Mouse (Mus musculus) intestine, embryonic 14.5 days (tissue): ENCODE results near the gene Fuk. TPM values are rescaled to one million over a fixed set of nuclear protein-coding genes. Genes with fewer than 3 reads are reported as not detected.

Experiments used
- ATAC-seq: fragments of 200-750 bp; cut with Nextera tagmentation; replicated peaks from 2 replicates; pipeline ENCODE4 v1.8.0; 2017; ENCODE audit warnings: low read depth, moderate number of reproducible peaks, moderate TSS enrichment, moderate library complexity; ENCODE audit not compliant: low FRiP score, low TSS enrichment
- DNase-seq: peaks from one replicate; pipeline ENCODE4 v3.0.0-alpha.2; 2018; ENCODE audit warnings: low spot score
- H3K27ac ChIP-seq: fragments of 300-500 bp; sonication (generic); 2 replicates; pipeline ENCODE4 v1.5.1; 2014; ENCODE audit warnings: low read depth, mild to moderate bottlenecking, control low read depth
- H3K27me3 ChIP-seq: fragments of 300-500 bp; sonication (generic); replicated peaks from 2 replicates; pipeline ENCODE4 v1.6.1; 2014; ENCODE audit warnings: low read length, control low read depth; ENCODE audit not compliant: control insufficient read depth, insufficient read depth
- H3K36me3 ChIP-seq: fragments of 300-500 bp; sonication (generic); 2 replicates; pipeline ENCODE4 v1.6.1; 2014; ENCODE audit warnings: low read length, control low read depth; ENCODE audit not compliant: control insufficient read depth, insufficient read depth
- H3K4me1 ChIP-seq: fragments of 300-500 bp; sonication (generic); replicated peaks from 2 replicates; pipeline ENCODE4 v1.6.1; 2014; ENCODE audit warnings: low read length, control low read depth, mixed read lengths; ENCODE audit not compliant: control insufficient read depth, insufficient read depth
- H3K4me2 ChIP-seq: fragments of 300-500 bp; sonication (generic); 2 replicates; pipeline ENCODE4 v1.6.1; 2014; ENCODE audit warnings: low read length
- H3K4me3 ChIP-seq: fragments of 300-500 bp; sonication (generic); 2 replicates; pipeline ENCODE4 v1.5.1; 2014; ENCODE audit warnings: low read depth, low read length, control low read depth, mixed read lengths
- H3K9ac ChIP-seq: fragments of 300-500 bp; sonication (generic); 2 replicates; pipeline ENCODE4 v1.6.1; 2014; ENCODE audit warnings: mild to moderate bottlenecking, low read length
- H3K9me3 ChIP-seq: fragments of 300-500 bp; sonication (generic); 2 replicates; pipeline ENCODE4 v1.6.1; 2016; ENCODE audit warnings: low read length, control low read depth; ENCODE audit not compliant: control insufficient read depth
- WGBS: fragments of 180-500 bp; shearing (Covaris S2); extraction: QIAGEN DNeasy Blood & Tissue Kit; methylation state at CpG from one replicate; pipeline ENCODE4 v1.1.7; 2014; 5-methylcytosine and 5-hydroxymethylcytosine counted together
- polyA plus RNA-seq: library from polyadenylated mRNA; unstranded; fragments of >200 nt; fragmentation: Nextera tagmentation; extraction: Ambion mirVana; gene quantifications from 2 replicates; pipeline ENCODE4 v1.2.1, GENCODE M21; 2014

Fuk gene
- polyA plus RNA-seq = 8.2 and 9.6 TPM in 2 replicates

GRCm38 (mm10) chr8:110901839-110902578 lies at the start of gene Fuk:
TSS of gene Fuk (minus strand) at chr8:110902488.
- DNase-seq (peak; percentile 88), ATAC-seq (peak; percentile 90)
- H3K4me1 ChIP-seq = no peaks in the 10 kb centered on the region
- H3K27ac ChIP-seq = no peak within 1 kb of the TSS
- H3K27me3 ChIP-seq = no peaks in the 10 kb centered on the region
- H3K4me2 ChIP-seq = peak within 1 kb of the TSS; percentile 60
- no peaks in the 10 kb centered on the region for H3K9me3 ChIP-seq
- peak within 1 kb of the TSS; percentile 63 for H3K9ac ChIP-seq
- peak within 1 kb of the TSS; percentile 59 for H3K4me3 ChIP-seq
- WGBS = 3% methylated on average over 30 of the region's 30 CpGs
- peaks cover 10% of the 10 kb centered on the region for H3K36me3 ChIP-seq

DNA sequence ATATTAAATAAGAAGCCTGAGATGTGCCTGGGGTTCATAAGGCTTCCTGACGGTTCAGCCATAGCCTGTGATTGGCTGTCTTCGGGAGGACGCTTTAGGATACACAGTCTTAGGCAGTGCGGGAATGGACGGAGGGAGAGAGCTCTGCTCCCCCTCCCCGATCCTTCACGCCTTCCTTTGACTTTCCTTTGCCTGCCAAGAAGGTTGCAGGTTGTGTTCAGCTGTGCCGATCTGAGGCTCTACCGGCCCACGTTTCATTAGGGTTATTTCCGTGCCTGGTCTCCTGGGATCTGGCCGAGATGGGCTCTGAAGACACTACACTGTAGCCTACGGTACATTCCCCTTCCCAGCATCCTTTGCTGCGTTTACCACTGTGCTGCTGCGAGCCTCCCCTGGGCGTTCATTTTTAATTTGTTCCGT lies 47.8 kb upstream of the Fuk start:
- DNase-seq (no peak), ATAC-seq (no peak)
- H3K27me3 ChIP-seq = no peaks in the 10 kb centered on the region
- 82% methylated on average over 17 of the region's 17 CpGs for WGBS
- H3K4me3 ChIP-seq = no peak overlapping the region
- no peak overlapping the region for H3K4me2 ChIP-seq
- no peaks in the 10 kb centered on the region for H3K4me1 ChIP-seq
- H3K9me3 ChIP-seq = no peaks in the 10 kb centered on the region
- H3K9ac ChIP-seq = no peak overlapping the region
- H3K36me3 ChIP-seq = no peaks in the 10 kb centered on the region
- H3K27ac ChIP-seq = no peak overlapping the region

GRCm38 (mm10) chr8:110945716-110946115 lies 43.4 kb upstream of the Fuk start:
- no peak overlapping the region for H3K27ac ChIP-seq
- WGBS = 83% methylated on average over 4 of the region's 4 CpGs
- no peak overlapping the region for H3K4me2 ChIP-seq
- H3K36me3 ChIP-seq = no peaks in the 10 kb centered on the region
- no peaks in the 10 kb centered on the region; the same call in 1 of the 2 replicates for H3K4me1 ChIP-seq
- H3K9ac ChIP-seq = no peak overlapping the region
- no peaks in the 10 kb centered on the region for H3K27me3 ChIP-seq
- H3K4me3 ChIP-seq = no peak overlapping the region
- no peaks in the 10 kb centered on the region for H3K9me3 ChIP-seq
- ATAC-seq = no peak
- DNase-seq = no peak

DNA sequence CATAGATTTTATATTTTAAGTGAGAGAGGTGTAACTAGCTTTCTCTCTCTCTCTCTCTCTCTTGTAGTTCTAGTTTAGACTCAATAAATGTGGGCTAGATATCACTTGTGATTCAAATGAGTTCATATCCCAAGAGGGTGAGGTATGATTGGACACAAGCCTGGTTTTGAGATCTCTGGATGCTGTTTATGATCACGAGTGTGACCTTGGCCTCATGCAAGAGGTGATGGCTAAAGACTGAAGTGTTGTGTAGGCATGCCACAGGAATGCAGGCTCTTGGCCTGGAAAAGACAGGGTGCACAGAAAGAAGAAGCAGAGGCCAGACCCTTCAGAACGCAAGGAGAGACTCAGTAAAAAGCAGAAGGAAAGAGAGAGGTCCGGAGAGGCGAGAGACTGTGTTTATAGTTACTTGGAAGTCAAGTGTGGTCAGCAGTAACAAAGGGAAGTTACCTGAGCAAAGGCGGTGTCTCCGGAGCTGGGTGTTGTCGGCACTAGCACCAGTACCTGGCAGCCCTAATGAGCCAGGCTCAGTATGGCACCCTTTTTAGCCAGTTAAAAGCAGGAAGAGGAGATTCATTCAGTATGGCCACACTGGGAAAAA lies 42.1 kb upstream of the Fuk start:
- 79% methylated on average over 7 of the region's 7 CpGs for WGBS
- Histone ChIP-seq H3K4me3 (no peak overlapping the region), H3K36me3 (no peaks in the 10 kb centered on the region), H3K27me3 (no peaks in the 10 kb centered on the region), H3K27ac (no peak overlapping the region), H3K9ac (no peak overlapping the region), H3K4me1 (no peaks in the 10 kb centered on the region; the same call in 1 of the 2 replicates), H3K9me3 (no peaks in the 10 kb centered on the region), H3K4me2 (no peak overlapping the region)
- no peak for DNase-seq
- ATAC-seq = no peak

GRCm38 (mm10) chr8:110941453-110941948 lies 39.2 kb upstream of the Fuk start:
- no peaks in the 10 kb centered on the region for H3K27me3 ChIP-seq
- no peak overlapping the region for H3K9ac ChIP-seq
- no peaks in the 10 kb centered on the region; the same call in 1 of the 2 replicates for H3K4me1 ChIP-seq
- peak overlapping the region; percentile 51 for H3K27ac ChIP-seq
- H3K36me3 ChIP-seq = no peaks in the 10 kb centered on the region
- DNase-seq = no peak
- WGBS = 60% methylated on average over 10 of the region's 10 CpGs
- no peak overlapping the region for H3K4me2 ChIP-seq
- no peak overlapping the region for H3K4me3 ChIP-seq
- no peaks in the 10 kb centered on the region for H3K9me3 ChIP-seq
- ATAC-seq = no peak

- no peaks in the 10 kb centered on the region for H3K9me3 ChIP-seq
- H3K9ac ChIP-seq = no peak overlapping the region
- DNase-seq (no peak), ATAC-seq (no peak)
- no peaks in the 10 kb centered on the region; the same call in 1 of the 2 replicates for H3K4me1 ChIP-seq
- no peak overlapping the region for H3K4me2 ChIP-seq
- H3K27me3 ChIP-seq = no peaks in the 10 kb centered on the region
- peak overlapping the region; percentile 51 for H3K27ac ChIP-seq
- no peak overlapping the region for H3K4me3 ChIP-seq
- WGBS = 78% methylated on average over 15 of the region's 15 CpGs
- no peaks in the 10 kb centered on the region for H3K36me3 ChIP-seq
Measured at GRCm38 (mm10) chr8:110940682-110941452, 38.6 kb upstream of the Fuk start.

DNA sequence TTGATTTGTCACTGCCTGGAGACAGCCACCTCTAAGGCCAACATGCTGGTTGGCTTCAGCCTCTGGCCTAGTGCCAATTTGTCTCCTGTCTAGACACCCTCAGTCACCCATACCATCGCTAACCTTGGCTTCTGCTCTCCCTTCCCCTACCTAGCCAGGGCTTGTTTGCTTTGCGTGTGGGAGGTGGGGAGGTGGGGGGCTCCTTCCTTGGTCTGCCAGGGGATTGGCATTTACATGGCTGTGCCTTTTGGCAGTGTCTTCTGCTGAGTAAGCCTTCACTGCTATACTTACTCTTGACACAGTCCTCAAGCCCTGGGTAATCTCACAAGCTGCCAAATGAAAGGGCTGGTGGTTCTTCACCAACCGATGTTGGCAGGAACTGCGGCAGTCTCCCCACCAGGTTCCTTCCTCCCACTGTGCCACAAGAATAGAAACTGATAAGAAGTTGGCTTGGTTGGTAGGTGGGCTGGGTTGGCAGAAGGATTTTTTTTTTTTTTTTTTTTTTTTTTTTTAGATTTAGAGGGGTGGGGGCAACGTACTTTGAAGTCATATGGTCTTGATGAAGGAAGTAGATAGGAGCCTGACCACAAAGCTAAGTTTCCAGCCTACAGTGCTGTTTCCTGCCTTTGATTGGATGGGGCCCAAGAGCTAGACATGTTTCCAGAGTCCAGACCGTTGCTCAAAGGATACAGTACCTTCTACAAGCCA lies 36.7 kb upstream of the Fuk start:
- Histone ChIP-seq H3K27ac (no peak overlapping the region), H3K4me2 (no peak overlapping the region), H3K9ac (no peak overlapping the region), H3K36me3 (no peaks in the 10 kb centered on the region), H3K27me3 (no peaks in the 10 kb centered on the region), H3K9me3 (no peaks in the 10 kb centered on the region), H3K4me1 (no peaks in the 10 kb centered on the region; the same call in 1 of the 2 replicates), H3K4me3 (no peak overlapping the region)
- no peak for DNase-seq
- 74% methylated on average over 6 of the region's 6 CpGs for WGBS
- 0 out of 2 replicates have a peak, but pooled peaks have one; percentile 15 for ATAC-seq

- 95% methylated on average over 12 of the region's 12 CpGs for WGBS
- H3K4me2 ChIP-seq = no peak overlapping the region
- no peak for ATAC-seq
Measured at GRCm38 (mm10) chr8:110936217-110936616, 33.9 kb upstream of the Fuk start.

More at GRCm38 (mm10) chr8:110936217-110936616, 33.9 kb upstream of the Fuk start:
- H3K4me1 ChIP-seq = no peaks in the 10 kb centered on the region; the same call in 1 of the 2 replicates
- no peaks in the 10 kb centered on the region for H3K9me3 ChIP-seq
- H3K27me3 ChIP-seq = no peaks in the 10 kb centered on the region
- no peak overlapping the region for H3K4me3 ChIP-seq
- H3K36me3 ChIP-seq = no peaks in the 10 kb centered on the region
- DNase-seq = no peak
- no peak overlapping the region for H3K27ac ChIP-seq
- no peak overlapping the region for H3K9ac ChIP-seq
